Mouse (Mus musculus) stomach, postnatal 0 days (tissue): Measurements from ENCODE around the gene Abhd15.

ENCODE experiments used
- CTCF ChIP-seq: IDR thresholded peaks from 2 replicates; pipeline ENCODE4 v1.5.1; 2016; ENCODE audit warnings: antibody characterized with exemption, low read depth, mild to moderate bottlenecking, moderate library complexity
- EP300 ChIP-seq: optimal IDR thresholded peaks from 2 replicates; pipeline ENCODE3; 2016; ENCODE audit warnings: antibody characterized with exemption

GRCm38 (mm10) chr11:77499354-77499753 is 15.6 kb upstream of the Abhd15 start:
- TF ChIP-seq EP300 (no peak), CTCF (no peak)
